Mouse (Mus musculus) bone marrow macrophage, adult 2 months (primary cell): ENCODE results near the gene Epha8.

Source experiments
- CTCF ChIP-seq: IDR thresholded peaks from 2 replicates; pipeline ENCODE4 v1.5.1; 2012; ENCODE audit warnings: low read depth, mild to moderate bottlenecking, low read length, moderate library complexity
- POLR2A ChIP-seq: IDR thresholded peaks from 2 replicates; pipeline ENCODE4 v1.6.1; 2012; ENCODE audit warnings: mild to moderate bottlenecking, low read depth, low read length, borderline replicate concordance

- TF ChIP-seq POLR2A, result no peak
- TF ChIP-seq CTCF, result no peak
Observed at GRCm38 (mm10) chr4:136945397-136945796, 11.2 kb downstream of the Epha8 start.
